Mouse (Mus musculus) hindbrain, embryonic 10.5 days (tissue): ENCODE measurements at regions not wholly inside any gene's neighbourhood (a gene's known extent, or its start where the extent isn't known, plus 50 kb on each side); places are given as distances from the start of the nearest gene placed in this dataset.

Source experiments
- DNase-seq: peaks from one replicate; pipeline ENCODE4 v3.0.0-alpha.2; 2017; ENCODE audit warnings: low spot score
- H3K27ac ChIP-seq: fragments of 300-500 bp; sonication (generic); 2 replicates; pipeline ENCODE4 v1.5.1; 2016; ENCODE audit warnings: mild to moderate bottlenecking, moderate library complexity
- H3K27me3 ChIP-seq: fragments of 300-500 bp; sonication (generic); 2 replicates; pipeline ENCODE4 v1.6.1; 2016; ENCODE audit warnings: mild to moderate bottlenecking; ENCODE audit not compliant: poor library complexity, insufficient read depth, severe bottlenecking
- H3K36me3 ChIP-seq: fragments of 300-500 bp; sonication (generic); 2 replicates; pipeline ENCODE4 v1.6.1; 2016; ENCODE audit warnings: mild to moderate bottlenecking, moderate library complexity
- H3K4me1 ChIP-seq: fragments of 300-500 bp; sonication (generic); replicated peaks from 2 replicates; pipeline ENCODE4 v1.6.1; 2016; ENCODE audit warnings: mild to moderate bottlenecking
- H3K4me3 ChIP-seq: fragments of 300-500 bp; sonication (generic); 2 replicates; pipeline ENCODE4 v1.5.1; 2016; ENCODE audit warnings: mild to moderate bottlenecking, moderate library complexity
- H3K9me3 ChIP-seq: fragments of 300-500 bp; sonication (generic); 2 replicates; pipeline ENCODE4 v1.6.1; 2016; ENCODE audit warnings: mild to moderate bottlenecking, moderate library complexity
- WGBS: fragments of 180-500 bp; shearing (Covaris S2); methylation state at CpG from one replicate; pipeline ENCODE4 v1.1.7; 2016; 5-methylcytosine and 5-hydroxymethylcytosine counted together

GRCm38 (mm10) chr4:31824518-31825437 is 139.1 kb upstream of the Map3k7 start:
- DNase-seq: no peak
- 56% methylated on average over 14 of the region's 14 CpGs for WGBS

GRCm38 (mm10) chr4:31825438-31825830 is 138.5 kb upstream of the Map3k7 start:
- 71% methylated on average over 3 of the region's 3 CpGs for WGBS
- H3K27me3 ChIP-seq: no peaks in the 10 kb centered on the region
- H3K9me3 ChIP-seq: no peaks in the 10 kb centered on the region
- H3K36me3 ChIP-seq: no peaks in the 10 kb centered on the region
- peak; percentile 28 for DNase-seq
- H3K4me1 ChIP-seq: peaks cover 31% of the 10 kb centered on the region
- H3K27ac ChIP-seq: 0 out of 2 replicates have a peak overlapping the region, but pooled peaks have one; percentile 37
- H3K4me3 ChIP-seq: no peak overlapping the region

More at GRCm38 (mm10) chr4:31824518-31825437, 139.1 kb upstream of the Map3k7 start:
- Histone ChIP-seq H3K27me3 (no peaks in the 10 kb centered on the region), H3K4me1 (peaks cover 24% of the 10 kb centered on the region), H3K4me3 (no peak overlapping the region), H3K36me3 (no peaks in the 10 kb centered on the region), H3K9me3 (no peaks in the 10 kb centered on the region), H3K27ac (no peak overlapping the region)

GRCm38 (mm10) chr4:31826661-31827060 is 137.2 kb upstream of the Map3k7 start:
- no peak overlapping the region for H3K27ac ChIP-seq
- H3K36me3 ChIP-seq: no peaks in the 10 kb centered on the region
- no peak for DNase-seq
- H3K9me3 ChIP-seq: no peaks in the 10 kb centered on the region
- no peak overlapping the region for H3K4me3 ChIP-seq
- WGBS: 60% methylated on average over 8 of the region's 8 CpGs
- peaks cover 34% of the 10 kb centered on the region for H3K4me1 ChIP-seq
- H3K27me3 ChIP-seq: no peaks in the 10 kb centered on the region

GRCm38 (mm10) chr4:31827266-31827665 is 136.6 kb upstream of the Map3k7 start:
- 81% methylated on average over 7 of the region's 7 CpGs for WGBS
- no peak for DNase-seq
- no peak overlapping the region for H3K4me3 ChIP-seq

GRCm38 (mm10) chr4:31830241-31830640 is 133.7 kb upstream of the Map3k7 start:
- no peak overlapping the region for H3K27ac ChIP-seq
- H3K27me3 ChIP-seq: no peaks in the 10 kb centered on the region
- H3K4me1 ChIP-seq: peaks cover 35% of the 10 kb centered on the region
- H3K36me3 ChIP-seq: no peaks in the 10 kb centered on the region
- H3K4me3 ChIP-seq: no peak overlapping the region
- WGBS: 13% methylated on average over 11 of the region's 11 CpGs
- DNase-seq: peak; percentile 19
- H3K9me3 ChIP-seq: no peaks in the 10 kb centered on the region

More at GRCm38 (mm10) chr4:31827266-31827665, 136.6 kb upstream of the Map3k7 start:
- H3K36me3 ChIP-seq: no peaks in the 10 kb centered on the region
- H3K9me3 ChIP-seq: no peaks in the 10 kb centered on the region
- no peak overlapping the region for H3K27ac ChIP-seq
- H3K4me1 ChIP-seq: peaks cover 34% of the 10 kb centered on the region
- no peaks in the 10 kb centered on the region for H3K27me3 ChIP-seq

- no peak for DNase-seq
- H3K9me3 ChIP-seq: no peaks in the 10 kb centered on the region
- H3K4me3 ChIP-seq: no peak overlapping the region
- 86% methylated on average over 2 of the region's 2 CpGs for WGBS
- no peaks in the 10 kb centered on the region for H3K36me3 ChIP-seq
- H3K4me1 ChIP-seq: peaks cover 32% of the 10 kb centered on the region
- no peaks in the 10 kb centered on the region for H3K27me3 ChIP-seq
- H3K27ac ChIP-seq: no peak overlapping the region
Observed at GRCm38 (mm10) chr4:31831469-31831868, 132.4 kb upstream of the Map3k7 start.

GRCm38 (mm10) chr4:31833828-31834227 is 130.1 kb upstream of the Map3k7 start:
- Histone ChIP-seq H3K9me3 (no peaks in the 10 kb centered on the region), H3K4me1 (peaks cover 39% of the 10 kb centered on the region), H3K27me3 (no peaks in the 10 kb centered on the region), H3K27ac (no peak overlapping the region), H3K36me3 (no peaks in the 10 kb centered on the region), H3K4me3 (no peak overlapping the region)
- 62% methylated on average over 4 of the region's 4 CpGs for WGBS
- no peak for DNase-seq

- no peaks in the 10 kb centered on the region for H3K27me3 ChIP-seq
- H3K36me3 ChIP-seq: no peaks in the 10 kb centered on the region
- no peaks in the 10 kb centered on the region for H3K9me3 ChIP-seq
- 67% methylated on average over 5 of the region's 5 CpGs for WGBS
- no peak for DNase-seq
- peaks cover 36% of the 10 kb centered on the region for H3K4me1 ChIP-seq
- H3K4me3 ChIP-seq: no peak overlapping the region
- no peak overlapping the region for H3K27ac ChIP-seq
Observed at GRCm38 (mm10) chr4:31835051-31835450, 128.8 kb upstream of the Map3k7 start.

- Histone ChIP-seq H3K27ac (no peak overlapping the region), H3K36me3 (no peaks in the 10 kb centered on the region), H3K4me1 (peaks cover 28% of the 10 kb centered on the region), H3K27me3 (no peaks in the 10 kb centered on the region), H3K4me3 (no peak overlapping the region), H3K9me3 (0 out of 2 replicates have a peak, but pooled peaks cover 3% of the 10 kb centered on the region)
- WGBS: 65% methylated on average over 5 of the region's 5 CpGs
- no peak for DNase-seq
Observed at GRCm38 (mm10) chr4:31838592-31838991, 125.3 kb upstream of the Map3k7 start.

GRCm38 (mm10) chr4:31849763-31850162 is 114.1 kb upstream of the Map3k7 start:
- Histone ChIP-seq H3K36me3 (no peaks in the 10 kb centered on the region), H3K9me3 (no peaks in the 10 kb centered on the region), H3K4me1 (no peaks in the 10 kb centered on the region), H3K4me3 (no peak overlapping the region), H3K27ac (no peak overlapping the region), H3K27me3 (no peaks in the 10 kb centered on the region)
- no peak for DNase-seq
- WGBS: 77% methylated on average over 6 of the region's 6 CpGs

- Histone ChIP-seq H3K36me3 (no peaks in the 10 kb centered on the region), H3K9me3 (no peaks in the 10 kb centered on the region), H3K4me3 (no peak overlapping the region), H3K27me3 (no peaks in the 10 kb centered on the region), H3K4me1 (no peaks in the 10 kb centered on the region), H3K27ac (no peak overlapping the region)
- 57% methylated on average over 3 of the region's 3 CpGs for WGBS
- DNase-seq: peak; percentile 28
Observed at GRCm38 (mm10) chr4:31851006-31851405, 112.9 kb upstream of the Map3k7 start.

GRCm38 (mm10) chr4:31853851-31854250 is 110.0 kb upstream of the Map3k7 start:
- no peaks in the 10 kb centered on the region for H3K36me3 ChIP-seq
- no peak overlapping the region for H3K4me3 ChIP-seq
- H3K27ac ChIP-seq: no peak overlapping the region
- no peaks in the 10 kb centered on the region for H3K4me1 ChIP-seq
- no peaks in the 10 kb centered on the region for H3K9me3 ChIP-seq
- WGBS: 80% methylated on average over 6 of the region's 6 CpGs
- DNase-seq: no peak
- H3K27me3 ChIP-seq: no peaks in the 10 kb centered on the region

- no peak for DNase-seq
- H3K27ac ChIP-seq: no peak overlapping the region
- H3K4me1 ChIP-seq: no peaks in the 10 kb centered on the region
- no peaks in the 10 kb centered on the region for H3K9me3 ChIP-seq
- no peak overlapping the region for H3K4me3 ChIP-seq
- WGBS: 95% methylated on average over 2 of the region's 2 CpGs
- no peaks in the 10 kb centered on the region for H3K27me3 ChIP-seq
- H3K36me3 ChIP-seq: no peaks in the 10 kb centered on the region
Observed at GRCm38 (mm10) chr4:31860389-31860788, 103.5 kb upstream of the Map3k7 start.
